Mouse (Mus musculus): ENCODE measurements around the gene Nmb.

- no peak for TF ChIP-seq CTCF (IDR thresholded peaks at IDR 0.05; ENCODE audit: low read depth)
- TF ChIP-seq EP300 (IDR thresholded peaks at IDR 0.05; ENCODE audit: low read depth) = peak; percentile 61
Observed at GRCm38 (mm10) chr7:80900944-80901501, 3.9 kb downstream of the Nmb start, which contains the start of gene Wdr73.
